Mouse (Mus musculus) spleen, postnatal 10 days (tissue): Measurements from ENCODE around the gene Arid4b.
"Not testable (repeated sequence)": the region's sequence is repeated elsewhere in the genome, so short reads cannot be mapped to it uniquely, and the experiment has no call there.

ENCODE experiments used
- DNase-seq, 2 experiments: peaks; one replicate each; pipeline ENCODE4 v3.0.0; 2021 to 2022; ENCODE audit warnings: low spot score in 2 of 2

Arid4b gene

DNA sequence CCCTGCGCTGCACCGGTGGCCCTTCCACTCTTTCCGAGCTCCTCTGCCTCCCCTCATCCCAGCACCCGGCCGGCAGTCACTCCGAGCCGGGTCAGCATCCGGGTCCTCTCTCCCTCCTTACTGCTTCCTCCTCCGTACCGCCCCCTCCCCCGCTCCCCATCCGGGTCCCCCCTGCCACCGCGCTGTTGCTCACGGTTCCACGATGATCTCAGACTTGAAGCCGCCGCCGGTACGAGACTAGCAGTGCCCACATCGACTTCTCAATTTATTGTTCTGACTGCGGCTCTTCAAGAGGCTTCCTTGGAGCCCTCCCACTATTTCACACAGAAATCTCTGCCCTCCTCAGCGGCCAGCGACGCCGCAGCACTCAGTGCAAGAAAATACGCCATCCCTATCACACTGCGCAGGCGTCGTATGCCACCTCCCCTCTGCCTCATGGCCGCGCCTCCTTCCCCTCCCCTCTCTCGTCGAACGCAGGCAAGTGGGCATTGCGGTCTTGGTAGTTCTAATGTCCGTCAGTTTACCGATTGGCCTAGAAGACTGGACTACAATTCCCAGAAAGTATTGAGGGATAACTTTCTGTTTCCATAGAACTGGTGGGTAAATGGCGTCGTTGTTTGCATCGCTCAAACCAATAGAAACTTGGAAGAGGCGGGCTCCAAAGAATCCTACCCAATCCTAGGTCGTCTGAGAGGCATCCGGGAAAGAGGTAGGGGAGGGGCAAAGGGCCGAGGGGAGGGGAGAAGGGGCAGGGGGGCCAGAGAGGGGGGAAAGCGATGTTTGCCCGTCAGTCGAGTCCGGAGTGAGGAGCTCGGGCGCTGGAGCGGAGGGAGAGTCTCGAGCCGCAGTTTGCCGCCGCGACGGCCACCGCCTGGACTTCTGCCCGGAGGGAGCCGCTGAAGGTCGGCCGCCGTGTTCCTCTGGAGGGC is at the start of gene Arid4b, which contains the start of gene Ggps1:
Gene Arid4b, plus strand, starts transcription at position 220 of the 929 bp plus-strand sequence.
Gene Ggps1, minus strand, starts transcription at position 476 of the 929 bp plus-strand sequence.
- peak; percentile 86 to 96 for DNase-seq

DNA sequence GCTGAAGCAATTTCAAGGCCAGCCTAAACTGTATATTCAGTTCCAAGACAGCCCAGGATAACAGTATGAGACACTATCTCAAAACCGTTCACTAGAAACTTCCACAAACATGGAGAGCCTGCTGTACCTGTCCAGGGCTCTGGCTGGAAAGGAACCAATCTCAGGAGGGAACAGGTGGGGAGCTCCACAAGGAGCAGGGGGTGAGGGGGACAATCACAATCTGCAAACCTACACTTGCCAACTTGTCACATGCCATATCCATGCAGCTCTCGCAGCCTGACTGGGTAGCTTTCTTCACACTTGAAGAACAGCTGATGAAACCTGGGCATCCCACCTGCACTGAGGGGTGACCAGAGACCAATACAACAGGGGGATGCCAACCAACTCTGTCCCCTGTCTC is 49.0 kb upstream of the Arid4b start:
- DNase-seq: no peak

DNA sequence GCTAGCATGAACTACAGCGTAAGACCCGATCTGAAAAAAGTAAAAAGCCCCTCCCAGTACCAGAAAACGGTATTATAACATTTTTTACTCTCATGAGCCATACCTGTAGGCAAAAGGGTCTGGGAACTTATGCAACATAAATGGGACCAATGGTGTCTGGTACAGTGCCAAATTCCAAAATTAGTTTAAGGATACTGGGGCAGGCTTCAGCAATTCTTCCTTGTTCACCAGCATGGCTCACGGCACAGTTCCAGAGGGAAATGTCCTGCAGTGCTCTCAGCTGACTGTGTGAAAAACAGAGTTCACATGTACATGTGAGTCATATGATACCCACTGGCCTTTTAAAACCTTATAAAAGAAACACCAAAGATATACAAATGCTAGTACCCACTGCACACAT is 48.5 kb upstream of the Arid4b start:
- DNase-seq: no peak

DNA sequence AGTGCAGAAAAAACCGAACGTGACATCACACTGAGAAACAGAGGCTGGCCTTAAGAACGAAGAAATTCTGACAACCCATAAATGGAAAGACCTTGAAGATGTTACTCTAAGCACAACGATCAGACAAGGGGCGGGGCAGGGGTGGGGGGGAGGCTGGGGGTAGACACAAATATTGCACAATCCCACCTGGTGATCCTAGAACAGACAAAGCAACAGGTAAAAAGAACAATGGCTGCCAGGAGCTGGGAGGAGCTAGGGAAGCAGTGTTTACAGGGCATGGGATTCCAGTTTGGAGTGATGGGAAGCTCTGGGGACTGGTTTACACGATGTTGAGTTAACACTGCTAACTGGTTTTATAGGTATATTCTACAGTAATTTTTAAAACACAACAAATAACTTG is 47.4 kb upstream of the Arid4b start:
- no peak for DNase-seq

DNA sequence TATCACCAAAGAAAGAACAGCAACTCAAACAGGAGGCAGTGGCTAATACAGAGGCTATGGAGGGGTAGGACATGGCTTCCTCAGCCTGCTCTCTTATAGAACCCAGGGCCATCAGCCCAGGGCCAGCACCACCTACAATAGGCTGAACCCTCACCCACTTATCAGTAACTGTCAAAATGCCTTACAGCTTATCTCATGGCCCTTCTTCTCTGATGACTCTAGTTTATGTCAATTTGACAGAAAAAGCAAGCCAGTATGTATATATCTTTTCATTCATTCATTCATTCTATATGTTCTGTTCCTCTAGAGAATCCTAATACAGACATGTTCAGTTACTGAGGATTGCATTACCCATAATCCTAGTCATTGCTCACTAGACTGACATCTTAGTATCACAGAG is 44.7 kb upstream of the Arid4b start:
- DNase-seq: no peak

DNA sequence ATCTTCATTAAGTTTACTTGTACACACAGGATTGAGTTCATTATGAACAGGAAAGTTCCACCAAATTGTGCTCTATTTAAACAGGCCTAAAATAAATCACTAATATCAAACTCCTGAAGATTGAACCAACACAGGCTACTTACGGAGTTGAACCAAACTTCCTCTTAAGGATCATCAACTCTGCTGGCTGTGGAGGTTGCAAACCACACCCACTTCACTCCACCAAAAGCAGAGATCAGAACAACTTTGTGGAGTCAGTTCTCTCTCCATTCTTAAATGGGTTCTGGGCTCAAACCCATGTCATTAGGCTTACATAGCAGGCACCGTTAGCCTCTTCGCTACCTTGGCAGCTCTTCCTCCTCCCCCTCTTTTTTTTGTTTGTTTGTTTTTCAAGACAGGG is 44.2 kb upstream of the Arid4b start:
- no peak for DNase-seq

DNA sequence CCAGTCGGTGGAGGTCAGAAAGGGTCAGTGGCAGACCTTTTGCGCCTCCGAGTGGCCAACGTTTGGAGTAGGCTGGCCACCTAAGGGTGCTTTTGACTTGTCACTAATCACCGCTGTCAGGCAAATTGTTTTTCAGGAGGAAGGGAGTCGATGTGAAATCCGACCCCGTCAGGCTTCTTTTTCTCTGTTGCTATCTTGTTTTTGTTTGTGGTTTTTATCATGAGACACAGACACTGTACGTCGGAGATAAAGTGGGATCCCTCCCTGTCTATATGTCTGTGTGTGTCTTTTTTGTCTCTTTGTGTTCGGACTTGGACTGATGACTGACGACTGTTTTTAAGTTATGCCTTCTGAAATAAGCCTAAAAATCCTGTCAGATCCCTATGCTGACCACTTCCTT is 41.6 kb upstream of the Arid4b start:
- not testable (repeated sequence) for DNase-seq

DNA sequence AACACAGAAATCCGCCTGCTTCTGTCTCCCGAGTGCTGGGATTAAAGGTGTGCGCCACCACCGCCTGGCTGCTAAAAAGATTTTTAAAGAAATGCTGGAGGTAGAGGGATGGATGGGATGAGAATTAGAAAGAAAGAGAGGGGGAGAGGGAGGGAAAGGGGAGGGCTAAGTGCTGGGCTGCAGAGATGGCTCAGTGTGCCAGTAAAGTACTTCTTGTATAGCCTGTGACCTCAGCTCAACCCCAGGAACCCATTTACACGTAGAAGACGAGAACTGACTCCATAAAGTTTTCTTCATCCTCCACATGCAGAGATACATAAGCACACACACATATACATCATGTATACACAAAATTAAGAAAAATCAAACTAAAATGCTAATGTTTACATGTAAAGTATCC is 37.5 kb upstream of the Arid4b start:
- DNase-seq: no peak

DNA sequence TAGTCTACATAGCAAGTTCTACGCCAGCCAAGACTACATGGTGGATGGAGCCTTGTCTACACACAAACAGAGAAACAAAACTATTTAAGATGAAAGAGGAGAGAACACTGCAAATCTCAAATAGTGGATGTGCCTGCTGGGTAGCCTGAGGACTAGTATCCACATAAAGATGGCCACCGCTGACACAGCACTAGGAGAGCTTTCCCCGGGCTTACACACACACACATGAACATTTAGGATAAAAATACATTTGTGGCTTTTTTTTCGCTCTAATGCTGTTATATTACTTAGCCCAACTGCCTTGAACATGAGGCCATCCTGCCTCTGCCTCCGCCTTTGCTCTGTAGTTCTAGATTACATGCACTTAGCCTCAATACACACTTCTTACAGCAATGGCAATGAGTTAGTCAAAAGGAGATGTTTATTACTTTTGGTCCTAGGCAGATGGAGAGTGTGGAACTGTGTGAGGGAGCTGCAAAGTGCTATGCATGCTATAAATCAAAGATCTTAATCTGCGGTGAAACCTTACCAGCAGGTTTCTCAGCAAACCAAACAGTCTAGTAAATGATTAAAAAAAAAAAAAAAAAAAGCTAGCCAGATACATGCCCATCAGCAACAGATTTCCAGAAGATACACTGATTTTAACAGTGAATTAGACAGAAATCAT is 36.7 kb upstream of the Arid4b start:
- DNase-seq: no peak

DNA sequence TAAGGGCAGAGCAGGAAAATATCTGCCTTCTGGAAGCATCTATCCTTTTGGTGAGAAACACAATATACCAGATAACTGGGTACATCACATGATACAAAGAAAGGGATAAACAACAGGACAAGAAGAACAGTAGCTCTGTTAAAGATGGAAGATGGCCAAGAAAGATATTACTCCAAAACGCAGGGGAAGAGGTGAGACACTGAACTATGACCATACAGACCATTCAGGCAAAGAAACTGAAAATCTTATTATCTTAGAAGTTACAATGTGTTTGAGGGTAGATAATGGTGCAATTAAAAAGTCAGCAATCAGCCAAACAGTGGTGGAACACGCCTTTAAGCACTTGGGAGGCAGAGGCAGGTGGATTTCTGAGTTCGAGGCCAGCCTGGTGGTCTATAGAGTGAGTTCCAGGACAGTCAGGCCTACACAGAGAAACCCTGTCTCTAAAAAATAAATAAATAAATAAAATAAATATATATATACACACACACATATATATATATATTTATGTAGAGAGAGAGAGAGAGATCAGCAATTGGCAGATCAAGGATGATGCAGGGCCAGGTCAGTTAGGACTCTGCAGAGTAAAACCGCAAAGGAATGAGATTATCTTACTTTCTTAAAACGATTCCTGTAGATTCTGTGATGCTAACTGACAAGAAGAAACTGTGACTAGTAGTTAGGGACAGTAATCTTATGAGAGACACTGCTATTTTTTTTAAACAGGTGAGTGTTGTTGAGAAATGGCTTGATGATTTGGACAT is 29.5 kb upstream of the Arid4b start:
- no peak for DNase-seq

DNA sequence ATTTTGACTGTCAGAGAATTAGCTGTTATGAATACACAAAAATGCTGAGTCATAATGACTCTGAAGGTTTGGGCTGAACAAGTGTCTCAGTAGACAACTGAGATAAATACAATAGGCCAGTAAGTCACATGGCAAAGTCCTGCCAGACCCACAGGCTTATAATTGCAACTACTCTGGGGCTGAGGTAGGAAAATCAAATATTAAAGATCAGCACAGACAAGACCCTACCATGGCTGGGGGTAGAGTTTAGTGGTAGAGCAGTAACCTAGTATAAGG is 29.0 kb upstream of the Arid4b start:
- DNase-seq: no peak

DNA sequence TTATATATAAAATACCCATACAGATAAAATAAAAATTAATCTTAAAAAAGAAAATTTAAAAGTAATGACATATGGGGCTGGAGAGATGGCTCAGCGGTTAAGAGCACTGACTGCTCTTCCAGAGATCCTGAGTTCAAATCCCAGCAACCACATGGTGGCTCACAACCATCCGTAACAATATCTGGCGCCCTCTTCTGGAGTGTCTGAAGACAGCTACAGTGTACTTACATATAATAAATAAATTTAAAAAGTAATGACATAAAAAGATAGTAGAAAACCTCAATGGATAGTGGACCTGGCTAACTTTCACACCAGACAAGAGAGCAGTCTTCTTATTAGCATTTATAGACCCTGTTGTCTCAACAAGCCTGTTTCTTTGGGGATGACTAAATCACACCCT is 27.7 kb upstream of the Arid4b start:
- DNase-seq: not testable (repeated sequence)

DNA sequence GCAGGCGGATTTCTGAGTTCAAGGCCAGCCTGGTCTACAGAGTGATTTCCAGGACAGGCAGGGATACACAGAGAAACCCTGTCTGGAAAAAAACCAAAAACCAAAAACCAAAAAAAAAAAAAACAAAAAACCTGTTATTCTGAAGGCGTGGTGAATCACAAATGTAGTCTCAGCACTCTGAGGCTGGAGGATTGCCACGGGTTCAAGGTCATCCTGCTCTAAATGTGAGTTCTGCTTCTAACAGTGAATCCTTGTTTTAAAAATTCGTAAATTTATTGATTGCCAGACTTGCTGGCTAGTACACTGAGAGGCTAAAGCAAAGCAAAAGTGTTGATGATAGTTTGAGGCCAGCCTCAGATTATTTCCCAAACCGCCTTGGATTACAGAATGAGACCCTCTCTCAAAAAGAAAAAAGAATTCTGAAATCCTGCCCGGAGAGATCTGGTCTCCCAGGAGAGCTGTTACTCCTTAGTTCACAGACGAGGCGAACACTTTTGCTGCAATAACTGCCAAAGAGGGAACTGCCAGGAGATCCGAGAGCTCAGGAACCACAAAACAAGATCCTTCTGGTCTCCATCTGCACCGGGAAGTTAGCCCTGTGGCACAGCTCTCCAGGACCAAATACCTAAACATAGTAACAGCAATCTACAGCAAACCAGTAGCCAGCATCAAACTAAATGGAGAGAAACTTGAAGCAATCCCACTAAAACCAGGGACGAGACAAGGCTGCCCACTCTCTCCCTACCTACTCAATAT is 27.0 kb upstream of the Arid4b start:
- DNase-seq: no peak

DNA sequence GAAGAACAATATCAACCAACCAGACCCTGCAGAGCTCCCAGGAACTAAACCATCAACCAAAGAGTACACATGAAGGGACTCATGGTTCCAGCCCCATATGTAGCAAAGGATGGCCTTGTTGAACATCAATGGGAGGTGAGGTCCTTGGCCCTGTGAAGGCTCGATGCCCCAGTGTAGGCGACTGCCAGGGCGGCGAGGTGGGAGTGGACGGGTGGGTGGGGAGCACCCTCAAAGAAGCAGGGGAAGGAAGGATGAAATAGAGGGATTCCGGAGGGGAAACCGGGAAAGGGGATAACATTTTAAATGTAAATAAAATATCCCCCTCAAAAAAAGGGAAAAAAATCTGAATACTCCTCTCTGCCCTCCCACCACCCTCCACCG is 24.1 kb upstream of the Arid4b start:
- peak; percentile 29 for DNase-seq

DNA sequence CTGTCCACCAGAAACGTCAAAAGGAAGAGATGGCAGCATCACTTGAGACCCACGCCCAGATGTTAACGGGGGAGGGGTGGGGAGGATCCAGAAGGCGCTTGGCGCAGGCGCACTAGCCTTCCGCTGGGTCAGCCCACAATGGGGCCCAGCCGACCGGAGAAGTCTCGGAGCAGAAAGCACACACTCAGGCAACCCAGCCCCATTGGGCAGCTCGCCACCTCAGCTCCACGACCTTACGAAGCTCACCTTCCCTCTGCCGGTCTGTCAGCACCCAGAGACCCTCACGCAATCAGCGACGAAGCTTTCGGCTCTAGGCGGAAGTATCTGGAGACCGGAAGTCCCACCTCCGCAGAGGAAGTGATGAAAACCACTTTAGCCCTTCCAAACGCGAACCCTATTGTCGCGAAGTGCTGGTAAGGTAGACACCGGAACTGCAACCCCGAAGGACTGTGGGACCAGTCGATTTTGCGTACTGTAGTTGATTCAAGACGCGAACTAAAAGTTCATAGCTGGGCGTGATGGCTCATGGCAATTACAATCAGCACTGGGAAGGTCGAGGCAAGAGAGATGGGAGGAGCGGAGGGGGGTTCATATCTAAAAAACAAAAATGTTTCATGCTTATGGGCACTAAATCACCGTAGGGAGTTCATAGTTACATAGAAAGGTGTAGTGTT is 23.6 kb upstream of the Arid4b start, which contains the start of gene Tbce:
Gene Tbce, minus strand, starts transcription at position 347 of the 674 bp plus-strand sequence.
- DNase-seq: peak; percentile 92 to 95

DNA sequence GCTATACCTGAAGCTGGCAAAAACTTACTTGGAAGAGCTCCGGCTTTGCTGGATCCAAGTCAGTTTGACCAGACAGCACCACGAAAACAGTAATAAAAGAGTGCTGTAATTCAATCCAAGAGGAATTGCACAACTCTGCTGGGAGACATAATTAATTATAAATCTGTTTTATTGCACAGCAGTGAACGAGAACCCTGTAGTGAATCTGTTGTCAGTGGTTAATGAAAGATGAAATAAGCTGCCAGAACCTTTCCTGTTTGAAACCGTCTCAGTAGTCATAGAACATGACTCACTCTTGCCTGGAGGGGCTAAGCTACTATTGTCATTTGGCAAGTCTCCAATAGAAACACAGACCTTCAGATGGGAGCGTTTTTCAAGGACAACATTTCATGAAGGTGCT is 22.8 kb upstream of the Arid4b start:
- no peak for DNase-seq

DNA sequence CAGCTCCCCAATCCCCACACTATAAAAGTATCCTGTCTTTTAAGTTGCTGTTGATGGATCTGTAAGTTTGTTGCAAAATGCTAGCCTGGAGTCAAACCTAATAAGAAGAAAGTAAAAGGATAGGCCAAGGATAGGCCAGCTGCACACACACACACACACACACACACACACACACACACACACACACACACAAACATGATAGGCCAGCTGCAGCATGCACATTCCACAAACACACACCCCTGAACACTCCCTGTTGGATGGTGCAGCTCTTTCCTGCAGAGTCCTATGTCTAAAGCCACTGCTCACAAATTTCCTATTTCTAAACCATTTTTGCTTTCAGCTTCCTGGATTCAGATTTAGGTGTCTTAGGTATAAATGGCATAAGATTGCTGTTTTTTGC is 19.2 kb upstream of the Arid4b start:
- DNase-seq: no peak

DNA sequence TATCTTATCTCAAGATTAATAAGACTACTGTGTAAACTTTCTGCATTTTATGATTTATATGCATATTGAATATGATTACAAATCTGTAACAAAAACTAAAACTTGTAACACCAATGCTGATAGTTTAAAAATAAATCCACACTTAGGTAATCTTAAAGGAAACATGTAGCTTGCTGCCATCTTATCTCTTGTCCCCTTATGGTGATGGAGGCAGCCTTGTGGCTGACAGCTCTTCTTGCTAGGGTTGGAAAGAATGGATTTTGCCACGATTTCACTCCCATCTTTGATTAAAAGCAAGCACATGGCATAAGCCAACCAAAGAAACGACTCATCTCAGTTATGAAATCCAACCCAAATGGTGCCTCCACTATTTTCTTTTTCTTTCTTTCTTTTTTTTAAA is 18.5 kb upstream of the Arid4b start:
- no peak for DNase-seq

DNA sequence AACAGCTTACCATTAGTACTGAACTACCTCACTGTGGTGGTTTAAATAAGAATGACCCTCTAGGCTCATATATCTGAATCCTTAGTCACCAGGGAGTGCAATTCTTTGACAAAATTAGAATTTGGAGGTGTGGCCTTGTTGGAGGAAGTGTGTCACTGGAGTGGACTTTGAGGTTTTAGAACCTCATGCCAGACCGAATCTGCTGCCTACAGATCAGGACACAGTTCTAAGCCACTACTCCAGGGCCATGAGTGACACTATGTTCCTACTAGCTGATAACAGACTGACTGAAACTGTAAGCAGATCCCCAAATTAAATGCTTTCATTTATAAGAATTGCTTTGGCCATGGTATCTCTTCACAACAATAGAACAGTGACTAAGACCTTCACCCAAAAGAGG is 13.2 kb upstream of the Arid4b start:
- DNase-seq: no peak

DNA sequence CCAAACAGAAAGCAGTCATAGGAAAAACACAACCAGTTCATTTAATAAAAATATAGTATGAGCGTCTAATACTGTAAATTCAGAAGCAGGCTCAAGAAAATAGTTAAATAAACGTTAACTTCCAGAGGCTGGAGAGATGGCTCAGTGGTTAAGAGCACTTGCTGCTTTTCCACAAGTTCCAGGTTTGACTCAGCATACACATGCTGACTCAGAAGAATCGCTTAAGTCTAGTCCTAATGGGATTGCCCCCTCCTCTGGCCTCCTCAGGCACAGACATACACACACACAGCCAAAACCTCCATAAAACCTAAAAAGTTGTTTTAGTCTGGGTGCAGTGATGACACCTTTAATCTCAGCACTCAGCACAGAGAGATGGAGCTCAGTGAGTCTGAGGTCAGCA is 6.2 kb upstream of the Arid4b start:
- no peak for DNase-seq

DNA sequence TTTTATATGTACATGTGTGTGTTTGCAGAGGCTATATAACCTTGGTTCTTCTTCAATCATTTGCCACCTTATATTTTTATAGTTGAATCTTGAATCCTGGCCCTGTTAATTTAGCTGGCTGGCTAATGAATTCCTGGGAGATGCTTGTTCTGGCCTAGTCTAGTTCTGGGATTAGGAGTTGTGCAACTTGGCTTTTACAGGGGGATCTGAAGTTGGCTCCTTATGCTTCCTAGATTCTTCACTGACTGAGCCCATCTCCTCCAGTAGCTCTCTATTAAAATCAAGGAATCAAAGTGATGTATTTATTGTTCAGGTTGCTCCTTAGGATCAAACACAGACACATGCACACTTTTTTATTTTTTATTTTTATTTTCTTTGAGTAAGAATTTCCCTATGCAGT is 3.5 kb upstream of the Arid4b start:
- DNase-seq: no peak
